Mouse (Mus musculus) G1E (cell line): ENCODE results near the gene Masp2. TPM values are rescaled to one million over a fixed set of nuclear protein-coding genes. Genes with fewer than 3 reads are reported as not detected.

Source experiments
- ATAC-seq: 2 replicates; pipeline ENCODE4 v1.8.0; 2016; ENCODE audit warnings: mild to moderate bottlenecking; ENCODE audit not compliant: insufficient number of reproducible peaks, poor library complexity, low FRiP score, severe bottlenecking; ENCODE audit errors: extremely low read depth
- DNase-seq: peaks from one replicate; pipeline ENCODE4 v3.0.0; 2012; ENCODE audit warnings: low spot score
- H3K27me3 ChIP-seq: 2 replicates; pipeline ENCODE4 v1.6.1; 2012; ENCODE audit warnings: mild to moderate bottlenecking, low read length, inconsistent platforms; ENCODE audit not compliant: insufficient read depth
- H3K36me3 ChIP-seq: replicated peaks from 2 replicates; pipeline ENCODE3; 2012; ENCODE audit warnings: mild to moderate bottlenecking, inconsistent platforms
- H3K4me1 ChIP-seq: 2 replicates; pipeline ENCODE4 v1.6.1; 2012; ENCODE audit warnings: low read depth, low read length, inconsistent platforms, mixed read lengths; ENCODE audit not compliant: insufficient read depth
- H3K4me3 ChIP-seq: 2 replicates; pipeline ENCODE4 v1.5.1; 2012; ENCODE audit warnings: low read depth, mild to moderate bottlenecking, inconsistent platforms, low read length, moderate library complexity, mixed read lengths
- H3K9me3 ChIP-seq: replicated peaks from 2 replicates; pipeline ENCODE4 v1.6.1; 2012; ENCODE audit warnings: inconsistent platforms
- CTCF ChIP-seq: IDR thresholded peaks from 2 replicates; pipeline ENCODE4 v1.5.1; 2012; ENCODE audit warnings: low read depth, low read length, inconsistent platforms, mixed read lengths
- GATA1 ChIP-seq: IDR thresholded peaks from 2 replicates; pipeline ENCODE4 v1.6.1; 2012; ENCODE audit warnings: borderline replicate concordance, low read length, inconsistent platforms, mixed read lengths
- GATA2 ChIP-seq: IDR thresholded peaks from 2 replicates; pipeline ENCODE4 v1.6.1; 2012; ENCODE audit warnings: low read depth, low read length, inconsistent platforms, borderline replicate concordance
- POLR2AphosphoS5 ChIP-seq: IDR thresholded peaks from 2 replicates; pipeline ENCODE4 v1.6.1; 2012; ENCODE audit warnings: low read depth, low read length, inconsistent platforms; ENCODE audit not compliant: insufficient replicate concordance
- TAL1 ChIP-seq: conservative IDR thresholded peaks from 2 replicates; pipeline ENCODE4 v1.6.1; 2012; ENCODE audit warnings: low read depth, low read length, inconsistent platforms, mixed read lengths
- polyA plus RNA-seq: library from polyadenylated mRNA; stranded (reverse); fragments of >175 nt; gene quantifications from 2 replicates; pipeline ENCODE4 v1.2.3, GENCODE M21; 2012
- total RNA-seq, 2 experiments: library from RNA; stranded (forward) in 1 of 2; stranded (reverse) in 1 of 2; fragments of 200-1000 nt in 1 of 2; fragments of >200 nt in 1 of 2; fragmentation: Nextera tagmentation in 1 of 2; gene quantifications; 2 replicates each; pipeline ENCODE4 v1.2.3; 2014 to 2017

Gene Masp2
- total and polyA plus RNA-seq, 3 experiments, result 0.69 to 18.1 (median 2.9) TPM

GRCm38 (mm10) chr4:148570693-148571295 is 31.6 kb upstream of the Masp2 start:
- H3K4me3 ChIP-seq, result no peak overlapping the region
- no peak for DNase-seq
- peaks cover 98% of the 10 kb centered on the region for H3K36me3 ChIP-seq
- no peaks in the 10 kb centered on the region; the same call in 1 of the 2 replicates for H3K27me3 ChIP-seq
- H3K4me1 ChIP-seq, result 0 out of 2 replicates have a peak, but pooled peaks cover 3% of the 10 kb centered on the region
- H3K9me3 ChIP-seq, result no peaks in the 10 kb centered on the region
- ATAC-seq, result no peak
- no peak for TF ChIP-seq CTCF
- TF ChIP-seq POLR2AphosphoS5, result no peak
- TF ChIP-seq TAL1, result no peak
- no peak for TF ChIP-seq GATA1
- TF ChIP-seq GATA2, result no peak

GRCm38 (mm10) chr4:148573222-148573621 is 29.1 kb upstream of the Masp2 start:
- Histone ChIP-seq H3K4me1 (peaks cover 18% of the 10 kb centered on the region; the same call in 1 of the 2 replicates), H3K9me3 (no peaks in the 10 kb centered on the region), H3K27me3 (no peaks in the 10 kb centered on the region; the same call in 1 of the 2 replicates), H3K4me3 (no peak overlapping the region), H3K36me3 (peaks cover 99% of the 10 kb centered on the region)
- ATAC-seq (no peak), DNase-seq (no peak)
- TF ChIP-seq TAL1 (no peak), GATA2 (no peak), CTCF (no peak), GATA1 (no peak), POLR2AphosphoS5 (no peak)

GRCm38 (mm10) chr4:148580765-148581164 is 21.6 kb upstream of the Masp2 start:
- no peak for DNase-seq
- Histone ChIP-seq H3K27me3 (no peaks in the 10 kb centered on the region; the same call in 1 of the 2 replicates), H3K4me3 (no peak overlapping the region), H3K9me3 (no peaks in the 10 kb centered on the region), H3K4me1 (peaks cover 44% of the 10 kb centered on the region), H3K36me3 (peaks cover 82% of the 10 kb centered on the region)
- ATAC-seq, result no peak
- no peak for TF ChIP-seq TAL1
- no peak for TF ChIP-seq CTCF
- no peak for TF ChIP-seq GATA2
- TF ChIP-seq GATA1, result no peak
- no peak for TF ChIP-seq POLR2AphosphoS5

GRCm38 (mm10) chr4:148581422-148581821 is 20.9 kb upstream of the Masp2 start:
- H3K9me3 ChIP-seq, result no peaks in the 10 kb centered on the region
- peaks cover 43% of the 10 kb centered on the region for H3K4me1 ChIP-seq
- no peaks in the 10 kb centered on the region for H3K27me3 ChIP-seq
- ATAC-seq, result no peak
- TF ChIP-seq POLR2AphosphoS5 (no peak), GATA1 (no peak), CTCF (no peak), GATA2 (no peak), TAL1 (no peak)
- DNase-seq, result no peak
- H3K4me3 ChIP-seq, result no peak overlapping the region
- peaks cover 75% of the 10 kb centered on the region for H3K36me3 ChIP-seq

GRCm38 (mm10) chr4:148583257-148583656 is 19.1 kb upstream of the Masp2 start:
- peak; percentile 70 for DNase-seq
- Histone ChIP-seq H3K27me3 (no peaks in the 10 kb centered on the region), H3K4me1 (peaks cover 46% of the 10 kb centered on the region), H3K4me3 (peak overlapping the region; percentile 21; the same call in 1 of the 2 replicates), H3K36me3 (peaks cover 57% of the 10 kb centered on the region), H3K9me3 (no peaks in the 10 kb centered on the region)
- no peak for TF ChIP-seq POLR2AphosphoS5
- TF ChIP-seq TAL1, result peak; percentile 87
- peak; percentile 88 for ATAC-seq

- no peak for ATAC-seq
- no peak for TF ChIP-seq GATA1
- no peak for TF ChIP-seq TAL1
- no peak for TF ChIP-seq GATA2
- TF ChIP-seq POLR2AphosphoS5, result no peak
- TF ChIP-seq CTCF, result no peak
Measured at GRCm38 (mm10) chr4:148586648-148587047, 15.7 kb upstream of the Masp2 start.

GRCm38 (mm10) chr4:148588793-148589192 is 13.6 kb upstream of the Masp2 start:
- Histone ChIP-seq H3K27me3 (no peaks in the 10 kb centered on the region), H3K36me3 (peaks cover 25% of the 10 kb centered on the region), H3K4me3 (no peak overlapping the region), H3K4me1 (peaks cover 47% of the 10 kb centered on the region), H3K9me3 (no peaks in the 10 kb centered on the region)
- ATAC-seq (no peak), DNase-seq (no peak)
- TF ChIP-seq TAL1 (no peak), GATA1 (no peak), POLR2AphosphoS5 (no peak), GATA2 (no peak), CTCF (no peak)

More at GRCm38 (mm10) chr4:148586648-148587047, 15.7 kb upstream of the Masp2 start:
- Histone ChIP-seq H3K27me3 (no peaks in the 10 kb centered on the region), H3K4me1 (peaks cover 47% of the 10 kb centered on the region), H3K9me3 (no peaks in the 10 kb centered on the region), H3K4me3 (no peak overlapping the region), H3K36me3 (peaks cover 23% of the 10 kb centered on the region)
- no peak for DNase-seq
